Mouse (Mus musculus) myocyte (in vitro differentiated cells): ENCODE measurements around the gene Esam.

Experiments used
- MYOG ChIP-seq, 3 experiments: IDR thresholded peaks; one replicate each; pipeline ENCODE4 v1.6.1; 2011; ENCODE audit warnings: control low read depth in 2 of 3, low read depth in 2 of 3, mild to moderate bottlenecking in 2 of 3; ENCODE audit not compliant: insufficient read length in 2 of 3, control insufficient read depth in 1 of 3, insufficient read depth in 1 of 3
- POLR2A ChIP-seq: IDR thresholded peaks from one replicate; pipeline ENCODE4 v1.6.1; 2011; ENCODE audit warnings: low read depth, mild to moderate bottlenecking, control low read depth, moderate library complexity; ENCODE audit not compliant: insufficient read length
- TCF12 ChIP-seq: IDR thresholded peaks from one replicate; pipeline ENCODE4 v1.6.1; 2011; ENCODE audit warnings: mild to moderate bottlenecking, control low read depth; ENCODE audit not compliant: poor library complexity, insufficient read depth, severe bottlenecking

GRCm38 (mm10) chr9:37544447-37545165 lies 16.7 kb downstream of the Esam start:
- TF ChIP-seq TCF12 = no peak
- TF ChIP-seq POLR2A = no peak
- TF ChIP-seq MYOG (IDR thresholded peaks at IDR 0.05; ENCODE audit: control insufficient read depth in 1 of 3, insufficient read depth in 1 of 3, insufficient read length in 2 of 3, low read depth in 2 of 3) = no peak
